Mouse (Mus musculus): Measurements from ENCODE around the gene Gm28360. TPM values are rescaled to one million over a fixed set of nuclear protein-coding genes. Genes with fewer than 3 reads are reported as not detected.
"Not testable (repeated sequence)": the region's sequence is repeated elsewhere in the genome, so short reads cannot be mapped to it uniquely, and the experiment has no call there.

Gene Gm28360
- not detected in 2 replicates for total RNA-seq (2014; rRNA removed; ENCODE audit: low replicate concordance)
- polyA plus RNA-seq (2015; fragmentation: Nextera tagmentation; extraction: Ambion mirVana) = not detected in 2 replicates

- not testable (repeated sequence) for H3K9ac ChIP-seq (replicated peaks; ENCODE audit: low read depth, low read length); H3K4me3 ChIP-seq (ENCODE audit: low read depth, low read length); H3K4me1 ChIP-seq (ENCODE audit: control insufficient read depth, insufficient read depth); ATAC-seq (ENCODE audit: insufficient read depth, low read depth); H3K27ac ChIP-seq (ENCODE audit: low read depth); H3K9me3 ChIP-seq (replicated peaks; ENCODE audit: control insufficient read depth, low read length); H3K27me3 ChIP-seq (ENCODE audit: control insufficient read depth, insufficient read depth, low read length); DNase-seq (ENCODE audit: low spot score); H3K36me3 ChIP-seq (replicated peaks; ENCODE audit: control insufficient read depth, insufficient read depth, low read length); H3K4me2 ChIP-seq (ENCODE audit: low read depth, low read length)
- WGBS = 45% methylated on average over 5 of the region's 5 CpGs
These were observed at the start of gene Gm28360 for GRCm38 (mm10) chr1:117829781-117830180. Gene Gm28360 (plus strand): TSS chr1:117830081.

- not testable (repeated sequence) for H3K9ac ChIP-seq (replicated peaks; ENCODE audit: low read depth, low read length); H3K4me2 ChIP-seq (ENCODE audit: low read depth, low read length); H3K4me1 ChIP-seq (ENCODE audit: control insufficient read depth, insufficient read depth); H3K36me3 ChIP-seq (replicated peaks; ENCODE audit: control insufficient read depth, insufficient read depth, low read length); H3K4me3 ChIP-seq (ENCODE audit: low read depth, low read length); H3K9me3 ChIP-seq (replicated peaks; ENCODE audit: control insufficient read depth, low read length); H3K27ac ChIP-seq (ENCODE audit: low read depth); ATAC-seq (ENCODE audit: insufficient read depth, low read depth); H3K27me3 ChIP-seq (ENCODE audit: control insufficient read depth, insufficient read depth, low read length); DNase-seq (ENCODE audit: low spot score)
- WGBS = 47% methylated on average over 3 of the region's 3 CpGs
These were observed 49.0 kb upstream of the Gm28360 start, which contains the start of gene B020011L13Rik for GRCm38 (mm10) chr1:117780833-117781232. Gene B020011L13Rik (plus strand): TSS chr1:117781133.

- not testable (repeated sequence) for H3K36me3 ChIP-seq (replicated peaks; ENCODE audit: control insufficient read depth, insufficient read depth, low read length); H3K4me2 ChIP-seq (ENCODE audit: low read depth, low read length); H3K4me3 ChIP-seq (ENCODE audit: low read depth, low read length); H3K27me3 ChIP-seq (ENCODE audit: control insufficient read depth, insufficient read depth, low read length); H3K9ac ChIP-seq (replicated peaks; ENCODE audit: low read depth, low read length); ATAC-seq (ENCODE audit: insufficient read depth, low read depth); H3K27ac ChIP-seq (ENCODE audit: low read depth); DNase-seq (ENCODE audit: low spot score); H3K4me1 ChIP-seq (ENCODE audit: control insufficient read depth, insufficient read depth); H3K9me3 ChIP-seq (replicated peaks; ENCODE audit: control insufficient read depth, low read length)
These were observed 13.6 kb upstream of the Gm28360 start for GRCm38 (mm10) chr1:117816271-117816670.

GRCm38 (mm10) chr1:117851718-117852117, 21.8 kb downstream of the Gm28360 start:
- H3K36me3 ChIP-seq (replicated peaks; ENCODE audit: control insufficient read depth, insufficient read depth, low read length); H3K9ac ChIP-seq (replicated peaks; ENCODE audit: low read depth, low read length); H3K4me1 ChIP-seq (ENCODE audit: control insufficient read depth, insufficient read depth); ATAC-seq (ENCODE audit: insufficient read depth, low read depth); DNase-seq (ENCODE audit: low spot score); H3K27ac ChIP-seq (ENCODE audit: low read depth); H3K4me2 ChIP-seq (ENCODE audit: low read depth, low read length); H3K9me3 ChIP-seq (replicated peaks; ENCODE audit: control insufficient read depth, low read length); H3K27me3 ChIP-seq (ENCODE audit: control insufficient read depth, insufficient read depth, low read length); H3K4me3 ChIP-seq (ENCODE audit: low read depth, low read length): not testable (repeated sequence)
- 76% methylated on average over 3 of the region's 3 CpGs for WGBS

Other genes starting within 250 kb of the Gm28360 start
- gene Gm28363, start 132.9 kb upstream of the Gm28360 start, total RNA-seq (2014; rRNA removed; ENCODE audit: low replicate concordance) = not detected in 2 replicates
- gene Gm28363, start 132.9 kb upstream of the Gm28360 start, polyA plus RNA-seq (2015; fragmentation: Nextera tagmentation; extraction: Ambion mirVana) = not detected in 2 replicates
- not detected in 2 replicates for gene B020011L13Rik, start 48.9 kb upstream of the Gm28360 start, total RNA-seq (2014; rRNA removed; ENCODE audit: low replicate concordance)
- not detected in 2 replicates for gene B020011L13Rik, start 48.9 kb upstream of the Gm28360 start, polyA plus RNA-seq (2015; fragmentation: Nextera tagmentation; extraction: Ambion mirVana)
- not detected in 2 replicates for gene Gm28168, start 97.9 kb downstream of the Gm28360 start, total RNA-seq (2014; rRNA removed; ENCODE audit: low replicate concordance)
- not detected in 2 replicates for gene Gm28168, start 97.9 kb downstream of the Gm28360 start, polyA plus RNA-seq (2015; fragmentation: Nextera tagmentation; extraction: Ambion mirVana)
- gene Gm7145, start 135.9 kb downstream of the Gm28360 start, total RNA-seq (2014; rRNA removed; ENCODE audit: low replicate concordance) = not detected in 2 replicates
- not detected in 2 replicates for gene Gm7145, start 135.9 kb downstream of the Gm28360 start, polyA plus RNA-seq (2015; fragmentation: Nextera tagmentation; extraction: Ambion mirVana)

Data from heart, postnatal 0 days (tissue).